Mouse (Mus musculus) MEL (cell line): ENCODE data around the gene H2-Ab1.

Experiments
- CTCF ChIP-seq, 3 experiments: IDR thresholded peaks in 2 of 3; conservative IDR thresholded peaks in 1 of 3; 2 replicates each; pipeline ENCODE4 v1.5.1; 2011 to 2012; ENCODE audit warnings: low read length in 3 of 3, low read depth in 2 of 3, mild to moderate bottlenecking in 2 of 3, improper control_type of control experiment in 1 of 3, inconsistent platforms in 1 of 3, mixed read lengths in 1 of 3, moderate library complexity in 1 of 3; ENCODE audit not compliant: control insufficient read depth in 1 of 3, insufficient read depth in 1 of 3, poor library complexity in 1 of 3, severe bottlenecking in 1 of 3
- EP300 ChIP-seq, 2 experiments: IDR thresholded peaks; 2 replicates each; pipeline ENCODE4 v1.6.1; 2011; ENCODE audit warnings: improper control_type of control experiment in 2 of 2, low read length in 2 of 2, low read depth in 1 of 2, mild to moderate bottlenecking in 1 of 2
- MYB ChIP-seq: IDR thresholded peaks from 2 replicates; pipeline ENCODE4 v1.6.1; 2011; ENCODE audit warnings: mild to moderate bottlenecking, low read depth, low read length, improper control_type of control experiment
- POLR2A ChIP-seq, 2 experiments: IDR thresholded peaks; 2 replicates each; pipeline ENCODE4 v1.6.1; 2011 to 2012; ENCODE audit warnings: low read length in 2 of 2, mild to moderate bottlenecking in 2 of 2, control low read depth in 1 of 2, improper control_type of control experiment in 1 of 2, low read depth in 1 of 2, moderate library complexity in 1 of 2; ENCODE audit not compliant: control insufficient read depth in 1 of 2, insufficient read depth in 1 of 2, poor library complexity in 1 of 2
- TCF12 ChIP-seq: IDR thresholded peaks from 2 replicates; pipeline ENCODE4 v1.6.1; 2014; ENCODE audit warnings: low read depth, mild to moderate bottlenecking, inconsistent platforms, low read length, improper control_type of control experiment, moderate library complexity
- UBTF ChIP-seq: IDR thresholded peaks from 2 replicates; pipeline ENCODE4 v1.6.1; 2012; ENCODE audit warnings: low read depth, mild to moderate bottlenecking, inconsistent platforms, low read length, improper control_type of control experiment, moderate library complexity, borderline replicate concordance; ENCODE audit not compliant: insufficient read depth
- USF1 ChIP-seq: IDR thresholded peaks from 2 replicates; pipeline ENCODE4 v1.6.1; 2014; ENCODE audit warnings: low read depth, mild to moderate bottlenecking, inconsistent platforms, low read length, improper control_type of control experiment, moderate library complexity
- ZKSCAN1 ChIP-seq: IDR thresholded peaks from 2 replicates; pipeline ENCODE4 v1.6.1; 2012; ENCODE audit warnings: low read depth, mild to moderate bottlenecking, inconsistent platforms, low read length, improper control_type of control experiment, moderate library complexity

GRCm38 (mm10) chr17:34224816-34225215 lies 32.7 kb upstream of the H2-Ab1 start:
- TF ChIP-seq POLR2A (IDR thresholded peaks at IDR 0.05; ENCODE audit: control insufficient read depth in 1 of 2, insufficient read depth in 1 of 2, low read depth in 1 of 2, low read length in 2 of 2, poor library complexity in 1 of 2): no peak
- no peak for TF ChIP-seq UBTF
- no peak for TF ChIP-seq EP300 (IDR thresholded peaks at IDR 0.05; ENCODE audit: low read depth in 1 of 2, low read length in 2 of 2)
- no peak for TF ChIP-seq ZKSCAN1
- TF ChIP-seq MYB: no peak
- no peak for TF ChIP-seq CTCF (IDR thresholded peaks at IDR 0.05 in 2 of 3, conservative IDR thresholded peaks at IDR 0.05 in 1 of 3; ENCODE audit: control insufficient read depth in 1 of 3, insufficient read depth in 1 of 3, low read depth in 2 of 3, low read length in 3 of 3, poor library complexity in 1 of 3, severe bottlenecking in 1 of 3)
- no peak for TF ChIP-seq TCF12
- TF ChIP-seq USF1: no peak
